In the genomic region with DNA sequence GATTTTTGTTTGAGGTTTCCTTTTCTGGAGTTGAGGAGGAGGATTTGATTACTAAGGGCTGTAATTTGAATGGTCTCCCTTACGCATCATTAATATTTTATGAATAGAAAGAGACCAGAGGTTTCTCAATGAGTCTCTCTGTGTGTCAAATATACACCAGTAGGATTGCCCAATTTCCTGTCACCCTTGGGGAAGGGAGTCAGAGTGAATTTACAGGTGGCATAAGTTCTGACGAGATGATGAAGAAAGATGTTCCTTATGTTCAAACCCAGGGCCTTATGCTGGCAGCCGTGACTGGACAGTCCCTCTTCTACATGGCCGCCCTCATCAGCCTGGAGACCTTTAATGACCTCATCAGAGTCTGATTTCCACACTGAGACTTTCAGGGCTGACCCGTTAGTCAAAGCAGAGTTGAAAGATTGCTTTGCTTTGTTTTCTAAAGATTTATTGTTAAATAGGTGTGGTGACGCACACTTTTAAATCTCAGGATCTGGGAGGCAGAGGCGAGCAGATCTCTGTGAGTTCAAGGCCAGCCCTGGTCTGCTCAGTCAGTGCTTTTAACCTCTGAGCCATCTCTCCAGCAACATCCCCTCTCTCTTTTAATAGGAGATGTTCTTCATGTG, we compare ENCODE assay signal across 16 mouse cellular contexts.
"Had no signal": no experiment of that assay in that cellular context is flagged by ENCODE, and none has a peak within 500 bp of the region (broad histone marks: within the 10 kb centered on the region; RNA-seq: fewer than 3 reads in every experiment).

No protein-coding gene starts in this region.

- H3K27me3 ChIP-seq: lung, embryonic 15.5 days; midbrain, embryonic 12.5 days; neural tube, embryonic 12.5 days; stomach, embryonic 15.5 days had no signal

- H3K9me3 ChIP-seq: lung, embryonic 15.5 days; midbrain, embryonic 12.5 days; neural tube, embryonic 12.5 days; stomach, embryonic 15.5 days had no signal

- H3K4me1 ChIP-seq: lung, embryonic 15.5 days; midbrain, embryonic 12.5 days; stomach, embryonic 15.5 days had no signal

- H3K27ac ChIP-seq: lung, embryonic 15.5 days; macrophage; midbrain, embryonic 12.5 days; neural tube, embryonic 12.5 days; stomach, embryonic 15.5 days; stomach, postnatal 0 days had no signal

- H3K36me3 ChIP-seq: lung, embryonic 15.5 days; midbrain, embryonic 12.5 days; neural tube, embryonic 12.5 days; stomach, embryonic 15.5 days had no signal

- H3K4me3 ChIP-seq: lung, embryonic 15.5 days; megakaryocyte, embryonic 14.5 days; midbrain, embryonic 12.5 days; neural tube, embryonic 12.5 days; stomach, embryonic 15.5 days had no signal

- H3K9ac ChIP-seq: liver, postnatal 0 days; lung, embryonic 15.5 days; midbrain, embryonic 12.5 days; neural tube, embryonic 12.5 days; stomach, embryonic 15.5 days had no signal

- H3K4me2 ChIP-seq: lung, embryonic 15.5 days; midbrain, embryonic 12.5 days; neural tube, embryonic 12.5 days; stomach, embryonic 15.5 days had no signal

- ATAC-seq: liver, postnatal 0 days; lung, postnatal 0 days had no signal

- DNase-seq: liver, postnatal 0 days; lung, adult 2 months; lung, postnatal 14 days; lung, postnatal 36 days; midbrain, embryonic 14.5 days; right cerebral cortex, postnatal 14 days; thymus, postnatal 14 days; thymus, postnatal 36 days had no signal
